Mouse (Mus musculus) brain, embryonic 14.5 days (tissue): ENCODE measurements around the gene Ercc6l2.

Experiments
- CTCF ChIP-seq: fragments of 200-500 bp; IDR thresholded peaks from 2 replicates; pipeline ENCODE4 v1.5.1; 2012; ENCODE audit warnings: inconsistent platforms, mild to moderate bottlenecking, moderate library complexity, borderline replicate concordance; ENCODE audit not compliant: insufficient read depth, insufficient read length; ENCODE audit errors: extremely low read depth
- POLR2A ChIP-seq: fragments of 200-500 bp; IDR thresholded peaks from 2 replicates; pipeline ENCODE4 v1.6.1; 2012; ENCODE audit warnings: mild to moderate bottlenecking, inconsistent platforms, borderline replicate concordance; ENCODE audit not compliant: poor library complexity, insufficient read depth, insufficient read length, severe bottlenecking; ENCODE audit errors: extremely low read depth

DNA sequence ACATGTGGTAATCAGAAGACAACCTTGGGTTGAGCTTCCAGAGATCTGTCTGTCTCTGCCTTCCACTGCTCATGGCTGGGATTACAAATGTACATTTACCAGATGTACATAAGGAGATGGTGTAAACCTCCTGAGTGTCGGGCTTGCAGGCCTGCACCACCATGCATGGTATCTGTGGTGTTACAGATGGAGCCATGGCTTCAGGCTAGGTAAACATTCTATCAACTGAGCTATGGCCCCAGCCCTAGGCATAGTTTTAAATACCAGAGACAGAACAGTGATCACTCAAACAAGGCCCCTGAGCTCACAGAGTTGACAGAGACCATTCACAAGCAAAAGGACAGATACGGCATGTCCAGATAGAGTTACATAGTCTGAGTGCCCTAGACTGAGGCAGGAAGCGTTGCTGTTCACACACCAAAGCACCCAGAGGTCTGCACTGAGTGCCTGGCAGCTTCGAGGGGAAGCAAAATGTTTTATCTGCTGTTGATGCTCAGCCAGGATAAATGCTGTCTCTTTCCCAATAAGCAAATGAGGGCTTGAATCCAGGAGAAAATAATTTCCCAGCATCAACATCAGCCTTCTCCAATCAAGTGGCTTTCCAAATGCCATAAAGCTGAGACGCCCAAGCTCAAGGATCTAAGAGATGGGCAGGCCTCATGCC, 95.2 kb downstream of the Ercc6l2 start:
- no peak for TF ChIP-seq CTCF
- TF ChIP-seq POLR2A, result no peak
